ENCODE assay signal across 12 mouse cellular contexts in genomic region chr7:143197951-143198440, GRCm38 (mm10).
A peak's percentile ranks its signal among the peaks of the same experiment; 100 is the strongest.
DNase-seq lines count a peak whose midpoint lies in the region; ATAC-seq and TF ChIP-seq lines count a peak whose summit lies in the region.
"Had no signal": no experiment of that assay in that cellular context is flagged by ENCODE, and none has a peak within 500 bp of the region (broad histone marks: within the 10 kb centered on the region; RNA-seq: fewer than 3 reads in every experiment).

No protein-coding gene starts in this region.

- H3K27ac ChIP-seq in forebrain, embryonic 12.5 days = 0 out of 2 replicates have a peak overlapping the region, but pooled peaks have one; percentile 1
- H3K27ac ChIP-seq in hindbrain, postnatal 0 days = no peak overlapping the region
- H3K27ac ChIP-seq in neural tube, embryonic 11.5 days (ENCODE audit: low read depth, low read length) = no peak overlapping the region
- H3K27ac ChIP-seq: heart, embryonic 15.5 days; kidney, postnatal 0 days had no signal

- no peaks in the 10 kb centered on the region for H3K36me3 ChIP-seq in forebrain, embryonic 12.5 days (replicated peaks)
- H3K36me3 ChIP-seq in hindbrain, postnatal 0 days (ENCODE audit: insufficient read depth, low read length) = no peaks in the 10 kb centered on the region
- H3K36me3 ChIP-seq in neural tube, embryonic 11.5 days (ENCODE audit: control insufficient read depth, insufficient read depth, low read length) = no peaks in the 10 kb centered on the region

- H3K9ac ChIP-seq in forebrain, embryonic 12.5 days = no peak overlapping the region
- H3K9ac ChIP-seq in hindbrain, postnatal 0 days (replicated peaks; ENCODE audit: low read length) = no peak overlapping the region
- peak overlapping the region; percentile 29 for H3K9ac ChIP-seq in neural tube, embryonic 11.5 days (ENCODE audit: low read length)
- H3K9ac ChIP-seq: heart, embryonic 15.5 days had no signal

- WGBS in forebrain, embryonic 12.5 days = 25% methylated on average over 15 of the region's 15 CpGs
- 15% methylated on average over 15 of the region's 15 CpGs for WGBS in hindbrain, postnatal 0 days
- WGBS in neural tube, embryonic 11.5 days = 50% methylated on average over 15 of the region's 15 CpGs

- H3K4me3 ChIP-seq in forebrain, embryonic 12.5 days (replicated peaks) = no peak overlapping the region
- H3K4me3 ChIP-seq in hindbrain, postnatal 0 days (ENCODE audit: low read length) = no peak overlapping the region
- no peak overlapping the region for H3K4me3 ChIP-seq in neural tube, embryonic 11.5 days (ENCODE audit: low read depth, low read length)
- H3K4me3 ChIP-seq: heart, embryonic 15.5 days had no signal

- H3K27me3 ChIP-seq in forebrain, embryonic 12.5 days = peaks cover 17% of the 10 kb centered on the region
- H3K27me3 ChIP-seq in hindbrain, postnatal 0 days (ENCODE audit: insufficient read depth, low read length) = no peaks in the 10 kb centered on the region
- no peaks in the 10 kb centered on the region for H3K27me3 ChIP-seq in neural tube, embryonic 11.5 days (ENCODE audit: control insufficient read depth, insufficient read depth, low read length)
- H3K27me3 ChIP-seq: heart, embryonic 15.5 days had no signal

- H3K4me1 ChIP-seq in forebrain, embryonic 12.5 days = peaks cover 15% of the 10 kb centered on the region
- H3K4me1 ChIP-seq in hindbrain, postnatal 0 days (ENCODE audit: insufficient read depth, low read length) = no peaks in the 10 kb centered on the region
- H3K4me1 ChIP-seq in neural tube, embryonic 11.5 days (ENCODE audit: control insufficient read depth, insufficient read depth, low read length) = no peaks in the 10 kb centered on the region

- DNase-seq in kidney, adult 11 months = peak; percentile 1
- no peak for DNase-seq in kidney, adult 18-20 months
- peak; percentile 71 for DNase-seq in hindbrain, postnatal 0 days (ENCODE audit: low spot score)
- peak; percentile 35 for DNase-seq in neural tube, embryonic 11.5 days (ENCODE audit: low spot score)
- no peak for DNase-seq in heart, adult 8-10 months (ENCODE audit: low spot score)
- no peak for DNase-seq in gastrocnemius, postnatal 10 days
- DNase-seq in ovary, adult 18-20 months (ENCODE audit: low spot score) = no peak
- DNase-seq: adrenal gland, adult 2 months; lung, postnatal 36 days had no signal

- H3K9me3 ChIP-seq in forebrain, embryonic 12.5 days = no peaks in the 10 kb centered on the region
- no peaks in the 10 kb centered on the region for H3K9me3 ChIP-seq in hindbrain, postnatal 0 days (ENCODE audit: low read length)
- no peaks in the 10 kb centered on the region for H3K9me3 ChIP-seq in neural tube, embryonic 11.5 days (ENCODE audit: control insufficient read depth, low read length)
- H3K9me3 ChIP-seq: heart, embryonic 15.5 days had no signal

- peak overlapping the region; percentile 41 for H3K4me2 ChIP-seq in forebrain, embryonic 12.5 days
- H3K4me2 ChIP-seq in hindbrain, postnatal 0 days (ENCODE audit: low read depth, low read length) = peak overlapping the region; percentile 39
- H3K4me2 ChIP-seq in neural tube, embryonic 11.5 days (ENCODE audit: low read depth) = no peak overlapping the region
- H3K4me2 ChIP-seq: heart, embryonic 15.5 days had no signal

- peak; percentile 82 for ATAC-seq in forebrain, embryonic 12.5 days (ENCODE audit: low FRiP score)
- ATAC-seq in hindbrain, postnatal 0 days = peak; percentile 90
- peak; percentile 41; the same call in 1 of the 2 replicates for ATAC-seq in neural tube, embryonic 11.5 days (ENCODE audit: insufficient read depth, low FRiP score, low TSS enrichment)

- TF ChIP-seq CTCF in hindbrain, postnatal 0 days (IDR thresholded peaks at IDR 0.05; ENCODE audit: low read depth) = no peak

Comparison
In these comparisons a context has a peak if more than half of its experiments do, and no peak if none do; other contexts are left out.
1. DNase-seq: peak in kidney, adult 11 months (single experiment), hindbrain, postnatal 0 days (single experiment) and neural tube, embryonic 11.5 days (single experiment); none in kidney, adult 18-20 months (single experiment), heart, adult 8-10 months (single experiment), gastrocnemius, postnatal 10 days (single experiment) and ovary, adult 18-20 months (single experiment).
2. Peak in every context shown above with its lines, with median percentiles within 50 percentile points of each other: ATAC-seq.